Mouse (Mus musculus): ENCODE measurements around the gene Taldo1. TPM values are rescaled to one million over a fixed set of nuclear protein-coding genes. Genes with fewer than 3 reads are reported as not detected.
"Not testable (repeated sequence)": the region's sequence is repeated elsewhere in the genome, so short reads cannot be mapped to it uniquely, and the experiment has no call there.

Gene Taldo1
- total RNA-seq, 2 experiments from 2014 or later: 111 to 114 TPM

GRCm38 (mm10) chr7:141440613-141441012, 48.6 kb downstream of the Taldo1 start:
- peak in 1 of 2 experiments; percentile 62 for DNase-seq (ENCODE audit: low spot score in 2 of 2)
- peak; percentile 87 for TF ChIP-seq CTCF (conservative IDR thresholded peaks at IDR 0.05)
- Histone ChIP-seq H3K4me3 (no peak overlapping the region), H3K27ac (no peak overlapping the region)

- no peak for TF ChIP-seq CTCF (conservative IDR thresholded peaks at IDR 0.05)
- no peak overlapping the region for H3K4me3 ChIP-seq
- no peak overlapping the region for H3K27ac ChIP-seq
- DNase-seq (ENCODE audit: low spot score in 2 of 2): no peak
Measured at GRCm38 (mm10) chr7:141441460-141441859, 49.5 kb downstream of the Taldo1 start.

- DNase-seq (ENCODE audit: low spot score in 2 of 2): no peak
- H3K4me3 ChIP-seq: no peak overlapping the region
- TF ChIP-seq CTCF (conservative IDR thresholded peaks at IDR 0.05): no peak
- no peak overlapping the region for H3K27ac ChIP-seq
Measured at GRCm38 (mm10) chr7:141442199-141442598, 50.2 kb downstream of the Taldo1 start.

GRCm38 (mm10) chr7:141443081-141443821, 51.3 kb downstream of the Taldo1 start:
- DNase-seq (ENCODE audit: low spot score in 2 of 2): no peak
- Histone ChIP-seq H3K27ac (no peak overlapping the region), H3K4me3 (peak overlapping the region; percentile 34)
- peak; percentile 45 for TF ChIP-seq CTCF (conservative IDR thresholded peaks at IDR 0.05)

GRCm38 (mm10) chr7:141443828-141444237, 51.8 kb downstream of the Taldo1 start, which contains the start of gene Pidd1:
Gene Pidd1 (minus strand): TSS chr7:141444025.
- Histone ChIP-seq H3K4me3 (peak within 1 kb of the TSS; percentile 34), H3K27ac (no peak within 1 kb of the TSS)
- TF ChIP-seq CTCF (conservative IDR thresholded peaks at IDR 0.05): no peak
- no peak for DNase-seq (ENCODE audit: low spot score in 2 of 2)

GRCm38 (mm10) chr7:141446374-141446773, 54.4 kb downstream of the Taldo1 start:
- not testable (repeated sequence) for H3K4me3 ChIP-seq; H3K27ac ChIP-seq; DNase-seq (ENCODE audit: low spot score in 2 of 2)

- Histone ChIP-seq H3K4me3 (peak within 1 kb of the TSS; percentile 97), H3K27ac (peak within 1 kb of the TSS; percentile 100)
- peak; percentile 21 for TF ChIP-seq CTCF (conservative IDR thresholded peaks at IDR 0.05)
- DNase-seq (ENCODE audit: low spot score in 2 of 2): peak; percentile 93 to 95
Measured at GRCm38 (mm10) chr7:141447110-141447991, 55.4 kb downstream of the Taldo1 start, which contains the start of gene Rplp2. Gene Rplp2 (plus strand): TSS chr7:141447370.

- H3K27ac ChIP-seq: no peak overlapping the region
- no peak overlapping the region for H3K4me3 ChIP-seq
- no peak for DNase-seq (ENCODE audit: low spot score in 2 of 2)
- no peak for TF ChIP-seq CTCF (conservative IDR thresholded peaks at IDR 0.05)
Measured at GRCm38 (mm10) chr7:141451928-141452327, 59.9 kb downstream of the Taldo1 start.

Other genes starting within 250 kb of the Taldo1 start
- 10 to 100 TPM; 40.6 to 42.3 TPM for gene Rnh1, start 219.3 kb upstream of the Taldo1 start, total RNA-seq (2021)
- gene Hras, start 198.2 kb upstream of the Taldo1 start, total RNA-seq (2021): 100 to 1,000 TPM; 200 to 222 TPM
- 1 to 10 TPM; 4.5 to 5.7 TPM for gene Lrrc56, start 198.0 kb upstream of the Taldo1 start, total RNA-seq (2021)
- not detected for gene Lmntd2, start 178.1 kb upstream of the Taldo1 start, total RNA-seq (2021)
- gene Rassf7, start 176.3 kb upstream of the Taldo1 start, total RNA-seq (2021): 1 to 10 TPM in 1 of 2 experiments, under 1 TPM in 1; 0.98 to 1.2 TPM
- gene Phrf1, start 163.4 kb upstream of the Taldo1 start, total RNA-seq (2021): 10 to 100 TPM; 72.8 to 76.1 TPM
- gene Irf7, start 125.7 kb upstream of the Taldo1 start, total RNA-seq (2021): 1 to 10 TPM in 1 of 2 experiments, under 1 TPM in 1; 0.56 to 1.3 TPM
- gene Cdhr5, start 115.4 kb upstream of the Taldo1 start, total RNA-seq (2021): not detected
- gene Sct, start 113.1 kb upstream of the Taldo1 start, total RNA-seq (2021): not detected
- under 1 TPM; 0.20 to 0.23 TPM for gene Drd4, start 100.2 kb upstream of the Taldo1 start, total RNA-seq (2021)
- 10 to 100 TPM; 74.1 to 77.0 TPM for gene Deaf1, start 64.5 kb upstream of the Taldo1 start, total RNA-seq (2021)
- gene Tmem80, start 64.5 kb upstream of the Taldo1 start, total RNA-seq (2021): 10 to 100 TPM; 32.9 to 33.7 TPM
- gene Eps8l2, start 53.3 kb upstream of the Taldo1 start, total RNA-seq (2021): 1 to 10 TPM; 4.9 to 5.1 TPM
- 10 to 100 TPM; 42.1 to 45.1 TPM for gene Gatd1, start 21.9 kb downstream of the Taldo1 start, total RNA-seq (2021)
- 100 to 1,000 TPM; 251 to 263 TPM for gene Cend1, start 37.3 kb downstream of the Taldo1 start, total RNA-seq (2021)
- gene Slc25a22, start 45.7 kb downstream of the Taldo1 start, total RNA-seq (2021): 100 to 1,000 TPM; 338 to 343 TPM
- gene Pidd1, start 51.8 kb downstream of the Taldo1 start, total RNA-seq (2021): 1 to 10 TPM; 1.1 to 1.7 TPM
- gene Rplp2, start 55.2 kb downstream of the Taldo1 start, total RNA-seq (2021): 100 to 1,000 TPM; 548 to 575 TPM
- 10 to 100 TPM; 25.1 to 28.3 TPM for gene Pnpla2, start 63.0 kb downstream of the Taldo1 start, total RNA-seq (2021)
- gene Cracr2b, start 68.9 kb downstream of the Taldo1 start, total RNA-seq (2021): 1 to 10 TPM; 4.1 to 6.7 TPM
- gene Cd151, start 75.2 kb downstream of the Taldo1 start, total RNA-seq (2021): 10 to 100 TPM; 23.4 to 25.1 TPM
- gene Polr2l, start 82.9 kb downstream of the Taldo1 start, total RNA-seq (2021): 10 to 100 TPM; 38.7 TPM
- gene Tspan4, start 83.0 kb downstream of the Taldo1 start, total RNA-seq (2021): 10 to 100 TPM; 13.6 to 13.7 TPM
- gene Chid1, start 147.7 kb downstream of the Taldo1 start, total RNA-seq (2021): 10 to 100 TPM; 83.1 to 85.1 TPM
- gene Ap2a2, start 170.0 kb downstream of the Taldo1 start, total RNA-seq (2021): 100 to 1,000 TPM; 226 to 243 TPM